Mouse (Mus musculus) hindbrain, embryonic 16.5 days (tissue): Measurements from ENCODE around the gene Ugp2. TPM values are rescaled to one million over a fixed set of nuclear protein-coding genes. Genes with fewer than 3 reads are reported as not detected.
A peak's percentile ranks its signal among the peaks of the same experiment; 100 is the strongest.

ENCODE experiments used
- microRNA counts: library from miRNA; unstranded; fragments of <30 nt; microRNA quantifications from one replicate; lab custom pipeline; 2016
- microRNA-seq: library from miRNA; unstranded; fragments of <30 nt; microRNA quantifications from one replicate; pipeline ENCODE4, GENCODE M21; 2017
- polyA plus RNA-seq: library from polyadenylated mRNA; unstranded; fragments of >200 nt; fragmentation: Nextera tagmentation; extraction: Ambion mirVana; gene quantifications from 2 replicates; pipeline ENCODE4 v1.2.1, GENCODE M21; 2015

Ugp2 gene
- polyA plus RNA-seq, 1 experiment from 2014 or later = 76.2 TPM

MicroRNAs encoded within 50 kb of the gene (microRNA counts, 519-probe panel; counts per million panel counts)
- 1,552 counts per million, percentile 15 among the panel's probes with 10 or more counts for microRNA mmu-miR-1933-3p (lab: Ali Mortazavi, UCI)
- 1,381 counts per million, percentile 10 among the panel's probes with 10 or more counts for microRNA mmu-miR-1933-5p (lab: Ali Mortazavi, UCI)

Small RNA genes lying within 50 kb of the gene (microRNA-seq; reads per million reads assigned to microRNA genes)
- not detected for gene Mir1933

Other genes with a start within 250 kb of the Ugp2 start
- gene Vps54, start 131.9 kb downstream of the Ugp2 start, polyA plus RNA-seq = 7.4 and 8.7 TPM in 2 replicates
- gene Wdpcp, start 201.0 kb upstream of the Ugp2 start, polyA plus RNA-seq = 10.5 and 11.4 TPM in 2 replicates
- gene Mdh1, start 201.2 kb upstream of the Ugp2 start, polyA plus RNA-seq = 667 and 775 TPM in 2 replicates